Mouse (Mus musculus): ENCODE measurements around the gene Kcna3. TPM values are rescaled to one million over a fixed set of nuclear protein-coding genes. Genes with fewer than 3 reads are reported as not detected.

Gene Kcna3
- total and polyA plus RNA-seq, 2 experiments from 2014 or later: 0.19 TPM; not detected in 1

DNA sequence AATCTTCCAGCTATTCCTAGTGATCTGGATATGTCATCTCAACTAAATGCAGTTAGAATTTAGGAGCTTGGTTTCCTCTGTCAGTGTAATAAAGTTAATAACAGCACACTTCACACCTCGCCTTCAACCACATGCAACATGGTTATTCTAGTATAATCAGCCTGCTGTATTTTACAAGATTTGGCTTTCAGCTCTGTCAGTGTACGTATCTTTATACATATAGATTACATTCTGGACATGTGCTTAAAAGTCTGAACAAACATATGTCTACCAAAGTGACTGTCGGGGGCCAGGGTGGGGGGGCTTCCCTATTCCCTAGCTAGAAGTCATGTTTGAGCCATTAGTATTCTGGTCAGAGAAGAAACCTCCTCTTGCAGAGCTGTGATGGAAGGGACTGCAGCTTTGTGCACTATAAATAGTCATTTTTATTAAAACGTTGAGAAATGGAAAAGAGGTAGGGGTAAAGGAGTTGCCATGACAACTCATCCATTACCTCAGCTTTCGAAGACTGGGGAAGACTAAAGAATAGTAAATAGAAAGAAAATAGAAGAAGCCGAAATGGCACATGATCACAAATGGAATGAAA is 29.6 kb downstream of the Kcna3 start:
- WGBS: 64% methylated on average over 6 of the region's 6 CpGs
- H3K9me3 ChIP-seq (replicated peaks; ENCODE audit: control insufficient read depth, low read length): no peaks in the 10 kb centered on the region
- ATAC-seq (ENCODE audit: insufficient read depth, low read depth): no peak

DNA sequence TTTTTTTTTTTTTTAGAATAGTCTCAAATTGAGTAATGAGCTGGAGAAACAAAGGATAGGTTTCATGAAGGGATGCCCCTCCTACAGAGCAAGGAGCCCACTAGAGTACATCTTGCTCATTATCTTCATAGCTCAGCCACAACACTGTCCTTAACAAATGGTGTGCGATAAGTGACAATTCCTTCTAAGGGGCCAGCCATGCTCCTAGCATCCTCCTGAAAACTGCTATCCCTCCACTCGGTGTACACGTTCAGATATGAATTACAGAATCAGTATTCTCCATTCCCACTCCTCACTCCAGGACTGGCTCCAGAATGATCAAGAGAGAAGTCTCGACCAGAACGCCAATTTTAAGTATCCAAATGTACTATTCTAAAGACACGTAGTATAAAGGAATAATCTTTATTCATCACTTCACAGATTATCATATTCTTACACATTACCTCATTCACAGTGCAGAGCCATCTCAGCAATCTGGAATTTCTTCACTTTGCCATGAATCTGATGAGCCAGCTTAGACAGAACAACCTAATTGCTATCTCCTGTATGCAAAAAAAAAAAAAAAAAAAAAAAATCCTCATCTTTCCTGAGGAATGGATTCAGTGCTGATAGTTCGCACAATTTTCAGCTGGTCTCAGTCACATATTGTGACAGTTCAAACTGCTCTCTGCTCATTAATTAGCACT is 30.3 kb downstream of the Kcna3 start:
- H3K4me3 ChIP-seq (ENCODE audit: low read depth, low read length): no peak overlapping the region
- H3K4me2 ChIP-seq (ENCODE audit: low read depth, low read length): no peak overlapping the region
- H3K27ac ChIP-seq (ENCODE audit: low read depth): no peak overlapping the region
- H3K9ac ChIP-seq (replicated peaks; ENCODE audit: low read depth, low read length): no peak overlapping the region
- 70% methylated on average over 7 of the region's 7 CpGs for WGBS
- ATAC-seq (ENCODE audit: insufficient read depth, low read depth): no peak
- H3K36me3 ChIP-seq (replicated peaks; ENCODE audit: control insufficient read depth, insufficient read depth, low read length): no peaks in the 10 kb centered on the region
- TF ChIP-seq EP300 (IDR thresholded peaks at IDR 0.05; ENCODE audit: low read depth) (no peak), CTCF (IDR thresholded peaks at IDR 0.05; ENCODE audit: low read depth) (no peak)
- no peak for DNase-seq (ENCODE audit: low spot score)
- no peaks in the 10 kb centered on the region for H3K27me3 ChIP-seq (ENCODE audit: control insufficient read depth, insufficient read depth, low read length)
- no peaks in the 10 kb centered on the region for H3K9me3 ChIP-seq (replicated peaks; ENCODE audit: control insufficient read depth, low read length)
- no peaks in the 10 kb centered on the region for H3K4me1 ChIP-seq (ENCODE audit: control insufficient read depth, insufficient read depth)

More for the DNA sequence above, 29.6 kb downstream of the Kcna3 start:
- H3K4me1 ChIP-seq (ENCODE audit: control insufficient read depth, insufficient read depth): no peaks in the 10 kb centered on the region
- H3K27ac ChIP-seq (ENCODE audit: low read depth): no peak overlapping the region
- no peaks in the 10 kb centered on the region for H3K27me3 ChIP-seq (ENCODE audit: control insufficient read depth, insufficient read depth, low read length)
- H3K9ac ChIP-seq (replicated peaks; ENCODE audit: low read depth, low read length): no peak overlapping the region
- no peaks in the 10 kb centered on the region for H3K36me3 ChIP-seq (replicated peaks; ENCODE audit: control insufficient read depth, insufficient read depth, low read length)
- no peak overlapping the region for H3K4me3 ChIP-seq (ENCODE audit: low read depth, low read length)
- H3K4me2 ChIP-seq (ENCODE audit: low read depth, low read length): no peak overlapping the region
- no peak for TF ChIP-seq EP300 (IDR thresholded peaks at IDR 0.05; ENCODE audit: low read depth)
- DNase-seq (ENCODE audit: low spot score): no peak

DNA sequence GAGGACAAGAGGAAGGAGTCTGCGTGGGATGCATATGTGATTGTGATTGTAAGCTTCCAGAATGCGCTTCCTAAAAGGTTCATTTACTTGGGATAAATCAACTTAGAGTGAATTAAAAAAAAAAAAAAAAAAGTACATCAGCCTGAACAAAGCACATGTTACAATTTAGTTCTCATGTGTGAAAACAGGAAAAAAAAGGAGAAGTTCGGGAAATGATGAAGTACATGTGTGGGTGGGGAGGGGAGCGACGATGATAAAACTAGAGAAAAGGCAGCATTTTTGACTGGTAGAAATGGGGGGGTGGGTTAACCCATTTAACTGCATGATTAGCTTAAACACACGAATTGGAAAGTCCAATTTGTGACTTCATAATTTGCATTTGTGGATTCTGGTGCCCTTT is 31.3 kb downstream of the Kcna3 start:
- Histone ChIP-seq H3K9me3 (replicated peaks; ENCODE audit: control insufficient read depth, low read length) (no peaks in the 10 kb centered on the region), H3K4me2 (ENCODE audit: low read depth, low read length) (no peak overlapping the region), H3K4me3 (ENCODE audit: low read depth, low read length) (no peak overlapping the region), H3K27ac (ENCODE audit: low read depth) (no peak overlapping the region), H3K27me3 (ENCODE audit: control insufficient read depth, insufficient read depth, low read length) (no peaks in the 10 kb centered on the region), H3K36me3 (replicated peaks; ENCODE audit: control insufficient read depth, insufficient read depth, low read length) (no peaks in the 10 kb centered on the region), H3K9ac (replicated peaks; ENCODE audit: low read depth, low read length) (no peak overlapping the region), H3K4me1 (ENCODE audit: control insufficient read depth, insufficient read depth) (no peaks in the 10 kb centered on the region)
- ATAC-seq (ENCODE audit: insufficient read depth, low read depth): no peak
- TF ChIP-seq EP300 (IDR thresholded peaks at IDR 0.05; ENCODE audit: low read depth) (no peak), CTCF (IDR thresholded peaks at IDR 0.05; ENCODE audit: low read depth) (no peak)
- 54% methylated on average over 6 of the region's 6 CpGs for WGBS
- DNase-seq (ENCODE audit: low spot score): no peak

DNA sequence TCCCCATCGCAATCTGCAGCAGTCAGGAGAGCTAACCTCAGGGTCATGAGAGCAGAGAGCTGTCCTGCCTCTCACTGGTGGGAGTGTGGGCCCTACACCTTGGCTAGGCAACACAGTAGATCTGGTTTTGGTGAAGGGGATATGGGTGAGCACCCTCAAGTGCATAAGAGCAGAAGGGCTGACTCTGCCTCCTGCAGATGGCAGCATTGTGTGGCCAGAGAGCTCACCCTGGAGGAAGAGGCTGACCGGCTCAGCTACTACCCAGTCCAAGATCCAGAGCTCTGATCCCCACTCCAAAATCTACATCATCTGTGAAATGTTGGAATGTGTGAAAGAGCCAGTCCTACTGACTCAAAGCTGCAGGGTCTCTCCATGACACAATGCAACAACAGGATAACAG is 37.9 kb downstream of the Kcna3 start:
- ATAC-seq (ENCODE audit: insufficient read depth, low read depth) (no peak), DNase-seq (ENCODE audit: low spot score) (no peak)
- Histone ChIP-seq H3K4me2 (ENCODE audit: low read depth, low read length) (no peak overlapping the region), H3K27ac (ENCODE audit: low read depth) (no peak overlapping the region), H3K36me3 (replicated peaks; ENCODE audit: control insufficient read depth, insufficient read depth, low read length) (no peaks in the 10 kb centered on the region), H3K4me1 (ENCODE audit: control insufficient read depth, insufficient read depth) (no peaks in the 10 kb centered on the region), H3K4me3 (ENCODE audit: low read depth, low read length) (no peak overlapping the region), H3K9me3 (replicated peaks; ENCODE audit: control insufficient read depth, low read length) (no peaks in the 10 kb centered on the region), H3K9ac (replicated peaks; ENCODE audit: low read depth, low read length) (no peak overlapping the region), H3K27me3 (ENCODE audit: control insufficient read depth, insufficient read depth, low read length) (no peaks in the 10 kb centered on the region)
- 42% methylated on average over 2 of the region's 2 CpGs for WGBS
- no peak for TF ChIP-seq EP300 (IDR thresholded peaks at IDR 0.05; ENCODE audit: low read depth)
- TF ChIP-seq CTCF (IDR thresholded peaks at IDR 0.05; ENCODE audit: low read depth): no peak

DNA sequence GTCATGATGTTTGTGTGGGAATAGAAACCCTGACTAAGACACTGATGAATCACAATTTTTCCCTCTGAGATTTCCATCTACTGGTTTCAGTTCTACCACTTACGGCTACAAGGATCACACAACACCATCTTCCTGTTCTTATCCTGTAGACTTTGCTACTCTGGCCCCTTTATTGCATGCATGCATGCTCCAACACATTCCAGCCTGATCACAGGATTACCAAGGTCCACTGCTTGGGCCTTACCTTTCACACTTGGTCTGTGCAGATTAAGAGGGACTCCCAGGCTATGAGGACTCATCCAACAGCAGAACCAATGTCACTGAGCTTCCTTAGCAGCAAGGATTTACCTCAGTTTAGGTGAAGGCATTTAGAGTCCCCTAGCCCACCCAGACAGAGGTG is 39.7 kb downstream of the Kcna3 start:
- no peaks in the 10 kb centered on the region for H3K4me1 ChIP-seq (ENCODE audit: control insufficient read depth, insufficient read depth)
- no peak for TF ChIP-seq EP300 (IDR thresholded peaks at IDR 0.05; ENCODE audit: low read depth)
- TF ChIP-seq CTCF (IDR thresholded peaks at IDR 0.05; ENCODE audit: low read depth): no peak
- no peaks in the 10 kb centered on the region for H3K9me3 ChIP-seq (replicated peaks; ENCODE audit: control insufficient read depth, low read length)
- H3K4me3 ChIP-seq (ENCODE audit: low read depth, low read length): no peak overlapping the region
- no peak overlapping the region for H3K4me2 ChIP-seq (ENCODE audit: low read depth, low read length)
- WGBS: 80% methylated on average over 1 of the region's 1 CpGs
- no peaks in the 10 kb centered on the region for H3K36me3 ChIP-seq (replicated peaks; ENCODE audit: control insufficient read depth, insufficient read depth, low read length)
- H3K27ac ChIP-seq (ENCODE audit: low read depth): no peak overlapping the region
- H3K9ac ChIP-seq (replicated peaks; ENCODE audit: low read depth, low read length): no peak overlapping the region
- DNase-seq (ENCODE audit: low spot score) (no peak), ATAC-seq (ENCODE audit: insufficient read depth, low read depth) (no peak)
- no peaks in the 10 kb centered on the region for H3K27me3 ChIP-seq (ENCODE audit: control insufficient read depth, insufficient read depth, low read length)

DNA sequence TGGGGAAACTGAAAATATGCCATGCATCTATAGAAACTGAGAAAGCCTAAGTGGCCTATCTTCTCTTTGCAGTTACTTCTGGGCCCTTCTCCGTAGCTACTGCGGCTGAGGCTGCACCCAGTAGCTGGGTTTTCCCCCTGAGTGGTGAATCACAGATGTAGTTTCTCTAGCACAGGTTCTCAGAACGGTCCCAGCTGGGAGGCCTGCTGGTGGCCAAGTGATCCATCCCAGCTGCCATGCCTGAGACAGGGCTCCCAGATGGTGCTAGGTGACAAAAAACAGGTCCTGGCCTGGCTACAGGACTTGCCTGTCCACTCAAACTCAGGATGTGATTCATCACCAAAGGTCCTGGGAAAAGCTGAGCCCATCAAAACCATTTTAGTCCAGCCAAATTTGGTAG is 40.7 kb downstream of the Kcna3 start:
- DNase-seq (ENCODE audit: low spot score): no peak
- TF ChIP-seq EP300 (IDR thresholded peaks at IDR 0.05; ENCODE audit: low read depth): no peak
- TF ChIP-seq CTCF (IDR thresholded peaks at IDR 0.05; ENCODE audit: low read depth): no peak

More for the DNA sequence above, 40.7 kb downstream of the Kcna3 start:
- Histone ChIP-seq H3K9ac (replicated peaks; ENCODE audit: low read depth, low read length) (no peak overlapping the region), H3K27me3 (ENCODE audit: control insufficient read depth, insufficient read depth, low read length) (no peaks in the 10 kb centered on the region), H3K27ac (ENCODE audit: low read depth) (no peak overlapping the region), H3K36me3 (replicated peaks; ENCODE audit: control insufficient read depth, insufficient read depth, low read length) (no peaks in the 10 kb centered on the region), H3K9me3 (replicated peaks; ENCODE audit: control insufficient read depth, low read length) (no peaks in the 10 kb centered on the region), H3K4me2 (ENCODE audit: low read depth, low read length) (no peak overlapping the region), H3K4me1 (ENCODE audit: control insufficient read depth, insufficient read depth) (no peaks in the 10 kb centered on the region), H3K4me3 (ENCODE audit: low read depth, low read length) (no peak overlapping the region)
- ATAC-seq (ENCODE audit: insufficient read depth, low read depth): no peak
- WGBS: 40% methylated on average over 3 of the region's 3 CpGs

Measured in heart, postnatal 0 days (tissue).